17 mouse cellular contexts compared by ENCODE assay signal in genomic region chr12:87365676-87366075, GRCm38 (mm10).
"Had no signal": no experiment of that assay in that cellular context is flagged by ENCODE, and none has a peak within 500 bp of the region (broad histone marks: within the 10 kb centered on the region; RNA-seq: fewer than 3 reads in every experiment).

No protein-coding gene starts in this region.

- H3K4me1 ChIP-seq: lung, embryonic 15.5 days; neural tube, embryonic 12.5 days; stomach, embryonic 15.5 days had no signal

- H3K27ac ChIP-seq: lung, embryonic 15.5 days; macrophage; midbrain, embryonic 13.5 days; midbrain, embryonic 15.5 days; neural tube, embryonic 12.5 days; stomach, embryonic 15.5 days; stomach, postnatal 0 days had no signal

- H3K4me3 ChIP-seq: lung, embryonic 15.5 days; megakaryocyte, embryonic 14.5 days; midbrain, embryonic 13.5 days; midbrain, embryonic 15.5 days; neural tube, embryonic 12.5 days; stomach, embryonic 15.5 days had no signal

- H3K27me3 ChIP-seq: lung, embryonic 15.5 days; megakaryocyte, embryonic 14.5 days; midbrain, embryonic 13.5 days; midbrain, embryonic 15.5 days; neural tube, embryonic 12.5 days; stomach, embryonic 15.5 days had no signal

- DNase-seq: lung, adult 2 months; lung, postnatal 14 days; lung, postnatal 36 days; right cerebral cortex, postnatal 14 days; thymus, adult 2 months; thymus, postnatal 25 days; thymus, postnatal 4 days had no signal

- ATAC-seq: lung, postnatal 0 days; midbrain, embryonic 13.5 days; midbrain, embryonic 15.5 days had no signal

- H3K9ac ChIP-seq: lung, embryonic 15.5 days; midbrain, embryonic 13.5 days; midbrain, embryonic 15.5 days; neural tube, embryonic 12.5 days; stomach, embryonic 15.5 days had no signal

- H3K9me3 ChIP-seq: lung, embryonic 15.5 days; megakaryocyte, embryonic 14.5 days; midbrain, embryonic 13.5 days; midbrain, embryonic 15.5 days; neural tube, embryonic 12.5 days; stomach, embryonic 15.5 days had no signal

- H3K4me2 ChIP-seq: lung, embryonic 15.5 days; midbrain, embryonic 11.5 days; midbrain, embryonic 13.5 days; midbrain, embryonic 15.5 days; neural tube, embryonic 12.5 days; stomach, embryonic 15.5 days had no signal
